8 mouse cellular contexts compared by ENCODE assay signal in genomic region chr6:52796691-52797090, GRCm38 (mm10).
DNase-seq lines count a peak whose midpoint lies in the region; ATAC-seq and TF ChIP-seq lines count a peak whose summit lies in the region.
"Had no signal": no experiment of that assay in that cellular context is flagged by ENCODE, and none has a peak within 500 bp of the region (broad histone marks: within the 10 kb centered on the region; RNA-seq: fewer than 3 reads in every experiment).

No protein-coding gene starts in this region.

- no peaks in the 10 kb centered on the region for H3K9me3 ChIP-seq in lung, postnatal 0 days (ENCODE audit: low read length)
- no peaks in the 10 kb centered on the region for H3K9me3 ChIP-seq in limb, embryonic 15.5 days

- no peak overlapping the region for H3K9ac ChIP-seq in lung, postnatal 0 days (replicated peaks; ENCODE audit: low read depth)
- no peak overlapping the region for H3K9ac ChIP-seq in limb, embryonic 15.5 days
- H3K9ac ChIP-seq: lung, embryonic 14.5 days had no signal

- H3K27me3 ChIP-seq in lung, postnatal 0 days (replicated peaks; ENCODE audit: insufficient read depth, low read length), result no peaks in the 10 kb centered on the region
- no peaks in the 10 kb centered on the region for H3K27me3 ChIP-seq in limb, embryonic 15.5 days

- no peak for TF ChIP-seq CTCF in lung, postnatal 0 days (IDR thresholded peaks at IDR 0.05)

- DNase-seq in lung, postnatal 0 days (ENCODE audit: low spot score), result no peak
- DNase-seq in lung, postnatal 14 days, result no peak
- peak; percentile 13 for DNase-seq in cerebellum, adult 8-10 months
- DNase-seq in gastrocnemius, adult 8-10 months (ENCODE audit: low spot score in 2 of 2), result peak; percentile 7 to 20
- no peak for DNase-seq in frontal cortex, adult 2 months (ENCODE audit: extremely low spot score in 1 of 2, low spot score in 1 of 2)
- DNase-seq in adrenal gland, postnatal 10 days, result no peak
- DNase-seq: lung, embryonic 14.5 days had no signal

- no peak overlapping the region for H3K4me3 ChIP-seq in lung, postnatal 0 days (ENCODE audit: low read depth, low read length)
- H3K4me3 ChIP-seq in limb, embryonic 15.5 days, result no peak overlapping the region

- TF ChIP-seq EP300 in lung, postnatal 0 days (IDR thresholded peaks at IDR 0.05), result no peak

- H3K4me2 ChIP-seq in lung, postnatal 0 days (replicated peaks; ENCODE audit: low read depth, low read length), result no peak overlapping the region
- H3K4me2 ChIP-seq in limb, embryonic 15.5 days, result no peak overlapping the region
- H3K4me2 ChIP-seq: lung, embryonic 14.5 days had no signal

- 0 out of 2 replicates have a peak, but pooled peaks cover 5% of the 10 kb centered on the region for H3K4me1 ChIP-seq in lung, postnatal 0 days (ENCODE audit: insufficient read depth, low read depth, low read length)
- H3K4me1 ChIP-seq in limb, embryonic 15.5 days, result peaks cover 57% of the 10 kb centered on the region

- no peak for ATAC-seq in lung, postnatal 0 days
- no peak for ATAC-seq in limb, embryonic 15.5 days (ENCODE audit: insufficient number of reproducible peaks, low FRiP score, low TSS enrichment, low read depth)

- 64% methylated on average over 1 of the region's 1 CpGs for WGBS in lung, postnatal 0 days
- 30% methylated on average over 1 of the region's 1 CpGs for WGBS in limb, embryonic 15.5 days

- peak overlapping the region; percentile 55; the same call in 1 of the 2 replicates for H3K27ac ChIP-seq in lung, postnatal 0 days (ENCODE audit: low read length)
- H3K27ac ChIP-seq in limb, embryonic 15.5 days, result peak overlapping the region; percentile 87

- H3K36me3 ChIP-seq in lung, postnatal 0 days (ENCODE audit: insufficient read depth, low read length), result no peaks in the 10 kb centered on the region
- H3K36me3 ChIP-seq in limb, embryonic 15.5 days, result no peaks in the 10 kb centered on the region

Comparison
In these comparisons a context has a peak if more than half of its experiments do, and no peak if none do; other contexts are left out.
1. DNase-seq: peak in cerebellum, adult 8-10 months (single experiment) and gastrocnemius, adult 8-10 months (2 of 2); none in lung, postnatal 0 days (single experiment), lung, postnatal 14 days (single experiment), frontal cortex, adult 2 months (0 of 2) and adrenal gland, postnatal 10 days (single experiment).